Mouse (Mus musculus): ENCODE measurements around the gene Cyp2ab1. TPM values are rescaled to one million over a fixed set of nuclear protein-coding genes. Genes with fewer than 3 reads are reported as not detected.

Cyp2ab1 gene
- 0.26 TPM for polyA plus RNA-seq (2014; fragmentation: Illumina TruSeq; extraction: RNeasy Lipid Tissue Mini Kit (QIAGEN cat#74804); ENCODE audit: low read depth, low replicate concordance)

DNA sequence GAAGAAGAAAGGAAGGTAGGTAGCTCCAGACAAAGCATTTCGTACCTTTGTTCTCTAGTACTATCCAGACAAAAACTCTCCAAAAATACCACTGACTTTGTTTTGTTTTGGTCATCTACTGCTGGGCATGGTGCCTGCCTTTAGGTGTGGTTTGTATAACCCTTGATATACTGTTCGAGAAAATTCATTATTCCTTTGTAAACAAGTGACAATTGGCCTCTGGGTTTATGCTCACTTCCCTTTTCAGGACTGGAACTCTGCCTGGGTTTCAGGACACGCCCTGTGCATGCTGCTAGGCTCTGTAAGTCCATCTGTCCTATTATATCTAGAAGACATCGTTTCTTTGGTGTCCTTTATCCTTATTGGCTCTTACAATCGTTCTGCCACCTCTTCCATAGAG is at the start of gene Cyp2ab1:
TSS of gene Cyp2ab1 (minus strand) at position 119 of the 400 bp plus-strand sequence.

GRCm38 (mm10) chr16:20301770-20302649 is 23.2 kb downstream of the Cyp2ab1 start, which contains the start of gene Parl:
Parl (minus strand) TSS chr16:20302387.

Other genes with a start within 250 kb of the Cyp2ab1 start
- gene Klhl24, start 227.9 kb downstream of the Cyp2ab1 start, polyA plus RNA-seq (2014; fragmentation: Illumina TruSeq; extraction: RNeasy Lipid Tissue Mini Kit (QIAGEN cat#74804); ENCODE audit: low read depth, low replicate concordance), result 109 TPM
- 5.6 TPM for gene Yeats2, start 184.3 kb downstream of the Cyp2ab1 start, polyA plus RNA-seq (2014; fragmentation: Illumina TruSeq; extraction: RNeasy Lipid Tissue Mini Kit (QIAGEN cat#74804); ENCODE audit: low read depth, low replicate concordance)
- 0.39 TPM for gene Map6d1, start 84.0 kb downstream of the Cyp2ab1 start, polyA plus RNA-seq (2014; fragmentation: Illumina TruSeq; extraction: RNeasy Lipid Tissue Mini Kit (QIAGEN cat#74804); ENCODE audit: low read depth, low replicate concordance)
- 68.4 TPM for gene Parl, start 23.0 kb downstream of the Cyp2ab1 start, polyA plus RNA-seq (2014; fragmentation: Illumina TruSeq; extraction: RNeasy Lipid Tissue Mini Kit (QIAGEN cat#74804); ENCODE audit: low read depth, low replicate concordance)
- 47.1 TPM for gene Abcc5, start 101.0 kb upstream of the Cyp2ab1 start, polyA plus RNA-seq (2014; fragmentation: Illumina TruSeq; extraction: RNeasy Lipid Tissue Mini Kit (QIAGEN cat#74804); ENCODE audit: low read depth, low replicate concordance)
- gene Eif2b5, start 173.4 kb upstream of the Cyp2ab1 start, polyA plus RNA-seq (2014; fragmentation: Illumina TruSeq; extraction: RNeasy Lipid Tissue Mini Kit (QIAGEN cat#74804); ENCODE audit: low read depth, low replicate concordance), result 59.9 TPM
- gene Dvl3, start 191.6 kb upstream of the Cyp2ab1 start, polyA plus RNA-seq (2014; fragmentation: Illumina TruSeq; extraction: RNeasy Lipid Tissue Mini Kit (QIAGEN cat#74804); ENCODE audit: low read depth, low replicate concordance), result 34.4 TPM
- gene Ap2m1, start 210.1 kb upstream of the Cyp2ab1 start, polyA plus RNA-seq (2014; fragmentation: Illumina TruSeq; extraction: RNeasy Lipid Tissue Mini Kit (QIAGEN cat#74804); ENCODE audit: low read depth, low replicate concordance), result 211 TPM
- 55.8 TPM for gene Abcf3, start 223.2 kb upstream of the Cyp2ab1 start, polyA plus RNA-seq (2014; fragmentation: Illumina TruSeq; extraction: RNeasy Lipid Tissue Mini Kit (QIAGEN cat#74804); ENCODE audit: low read depth, low replicate concordance)

Data from heart, adult 10 weeks (tissue).